Mouse (Mus musculus) thymus, adult 2 months (tissue): ENCODE data around the gene Tmem184b.

Source experiments
- CTCF ChIP-seq: fragments of 200-500 bp; IDR thresholded peaks from 2 replicates; pipeline ENCODE4 v1.5.1; 2012; ENCODE audit warnings: mild to moderate bottlenecking, control low read depth, low read length, moderate library complexity, borderline replicate concordance; ENCODE audit not compliant: control insufficient read depth, poor library complexity, insufficient read depth; ENCODE audit errors: extremely low read depth
- POLR2A ChIP-seq: fragments of 200-500 bp; IDR thresholded peaks from 2 replicates; pipeline ENCODE4 v1.6.1; 2012; ENCODE audit warnings: mild to moderate bottlenecking, low read length, control low read depth, moderate library complexity; ENCODE audit not compliant: control insufficient read depth, poor library complexity, insufficient read depth; ENCODE audit errors: extremely low read depth

- no peak for TF ChIP-seq CTCF
- no peak for TF ChIP-seq POLR2A
Observed at GRCm38 (mm10) chr15:79445786-79446654, 42.7 kb upstream of the Tmem184b start.
